Mouse (Mus musculus) 3T3-L1 (cell line): ENCODE data around the gene Smg9.
"Not testable (repeated sequence)": the region's sequence is repeated elsewhere in the genome, so short reads cannot be mapped to it uniquely, and the experiment has no call there.

ENCODE experiments used
- DNase-seq: peaks from one replicate; pipeline ENCODE4 v3.0.0-alpha.2; 2015; ENCODE audit warnings: low read depth, low spot score

Smg9 gene

DNA sequence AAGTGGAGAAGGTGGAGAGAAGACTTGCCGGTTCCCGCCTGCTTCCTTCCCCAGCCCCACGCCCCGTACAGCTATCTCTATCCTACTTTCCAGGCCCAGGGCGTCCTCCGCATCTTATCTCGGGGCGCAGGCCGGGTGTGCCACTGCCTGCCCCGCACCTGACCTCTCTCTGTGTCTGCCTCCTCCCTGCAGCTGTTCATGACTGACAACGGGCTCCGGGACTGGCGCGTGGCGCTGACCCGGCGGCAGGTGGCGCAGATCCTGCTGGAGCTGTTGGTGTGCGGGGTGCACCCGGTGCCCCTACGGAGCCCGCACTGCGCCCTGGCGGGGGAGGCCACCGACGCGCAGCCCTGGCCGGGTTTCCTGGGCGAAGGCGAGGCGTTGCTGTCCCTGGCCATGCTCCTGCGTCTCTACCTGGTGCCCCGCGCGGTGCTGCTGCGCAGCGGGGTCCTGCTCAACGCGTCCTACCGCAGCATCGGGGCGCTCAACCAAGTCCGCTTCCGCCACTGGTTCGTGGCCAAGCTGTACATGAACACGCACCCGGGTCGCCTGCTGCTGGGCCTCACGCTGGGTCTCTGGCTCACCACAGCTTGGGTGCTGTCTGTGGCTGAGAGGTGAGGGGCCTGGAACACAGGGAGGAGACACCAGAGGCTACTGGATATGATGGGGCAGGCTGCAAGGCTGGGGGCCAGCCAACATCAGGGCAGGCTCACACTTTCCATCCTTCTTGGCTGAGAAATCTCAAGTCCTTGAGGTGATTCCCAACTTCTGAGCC is 22.1 kb upstream of the Smg9 start:
- no peak for DNase-seq

GRCm38 (mm10) chr7:24378049-24378701 is 21.2 kb upstream of the Smg9 start:
- no peak for DNase-seq

DNA sequence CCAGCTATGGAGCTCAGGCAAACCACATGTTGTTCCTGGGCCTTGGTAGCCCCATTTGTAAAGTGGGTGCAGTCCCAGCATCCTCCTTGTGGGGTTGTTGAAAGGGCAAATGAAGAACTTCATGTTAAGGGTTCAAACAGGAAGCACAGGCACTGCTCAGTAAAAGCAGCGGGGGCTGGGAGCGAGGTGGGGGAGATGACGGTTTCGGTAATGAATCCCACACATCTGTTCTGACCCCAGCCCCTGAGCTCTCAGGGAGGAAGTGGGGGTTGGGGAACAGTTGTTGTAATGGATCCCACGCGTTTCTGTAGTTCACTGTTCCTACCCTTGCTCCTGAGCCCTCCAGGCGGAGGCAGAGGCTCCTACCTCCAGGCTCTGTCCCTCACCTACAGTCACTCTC is 19.5 kb upstream of the Smg9 start:
- no peak for DNase-seq

GRCm38 (mm10) chr7:24380370-24380769 is 19.0 kb upstream of the Smg9 start:
- DNase-seq = no peak

DNA sequence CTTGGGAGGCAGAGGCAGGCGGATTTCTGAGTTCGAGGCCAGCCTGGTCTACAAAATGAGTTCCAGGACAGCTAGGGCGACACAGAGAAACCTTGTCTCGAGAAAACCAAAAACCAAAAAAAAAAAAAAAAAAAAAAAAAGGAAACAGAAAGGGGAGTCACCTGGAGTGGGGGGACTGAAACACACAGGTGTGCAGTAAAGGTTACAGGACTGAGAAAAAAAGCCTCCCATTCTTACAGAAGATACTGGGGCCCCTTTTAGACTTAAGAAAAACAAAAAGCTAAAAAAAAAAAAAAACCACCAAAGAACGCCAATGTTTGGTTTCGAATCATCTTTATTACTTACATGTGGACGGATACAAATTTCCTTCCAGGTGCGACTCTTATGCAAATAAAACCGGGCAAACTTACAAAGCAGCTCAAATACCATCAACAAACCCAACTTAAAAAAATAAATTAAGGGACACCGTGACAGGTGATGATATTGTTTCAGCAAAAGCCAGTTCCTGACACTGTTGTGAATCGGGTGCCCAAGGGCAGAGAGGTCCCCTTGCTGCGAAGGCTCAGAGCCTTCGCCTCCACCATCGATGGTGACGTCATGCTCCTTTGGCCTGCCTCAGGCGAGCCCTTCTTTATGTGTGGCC is 16.6 kb upstream of the Smg9 start:
- no peak for DNase-seq

DNA sequence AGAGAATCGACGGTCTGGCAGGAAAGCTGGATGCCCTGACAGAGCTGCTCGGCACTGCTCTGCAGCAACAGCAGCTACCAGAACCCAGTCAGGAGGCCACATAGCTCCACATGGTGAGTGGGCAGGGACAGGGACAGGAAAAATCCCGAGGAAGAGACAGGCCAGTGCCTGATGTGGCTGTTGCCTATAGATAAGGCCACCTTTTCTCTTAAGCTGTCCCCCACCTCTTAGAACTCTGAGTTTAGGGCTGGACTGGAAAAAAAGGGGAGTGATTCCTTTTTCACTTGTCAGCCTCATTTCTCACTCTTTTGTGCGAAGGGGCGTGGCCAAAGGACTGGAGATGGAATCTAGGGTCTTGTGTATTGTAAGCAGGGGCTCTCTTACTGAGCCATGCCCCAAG is 15.3 kb upstream of the Smg9 start:
- DNase-seq = no peak

DNA sequence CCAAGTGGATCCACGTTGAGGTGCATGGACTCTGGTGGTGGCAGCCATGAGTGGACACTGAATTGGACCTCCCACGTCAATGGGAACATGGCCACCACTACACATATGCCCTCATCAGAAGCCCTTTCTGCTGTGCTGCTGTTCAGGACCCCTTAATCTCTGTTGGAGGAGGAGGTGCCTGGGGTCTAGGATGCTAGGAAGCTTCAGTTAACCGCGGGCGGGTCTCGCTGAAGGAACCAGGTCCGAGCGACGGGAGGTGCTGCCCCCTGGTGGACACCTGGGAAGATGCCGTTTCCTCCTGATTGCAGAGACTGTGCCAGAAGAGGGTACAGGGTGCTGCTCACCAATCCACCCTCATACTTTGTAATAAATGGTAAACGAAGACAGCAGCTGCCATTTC is 14.6 kb upstream of the Smg9 start:
- DNase-seq = peak; percentile 62

DNA sequence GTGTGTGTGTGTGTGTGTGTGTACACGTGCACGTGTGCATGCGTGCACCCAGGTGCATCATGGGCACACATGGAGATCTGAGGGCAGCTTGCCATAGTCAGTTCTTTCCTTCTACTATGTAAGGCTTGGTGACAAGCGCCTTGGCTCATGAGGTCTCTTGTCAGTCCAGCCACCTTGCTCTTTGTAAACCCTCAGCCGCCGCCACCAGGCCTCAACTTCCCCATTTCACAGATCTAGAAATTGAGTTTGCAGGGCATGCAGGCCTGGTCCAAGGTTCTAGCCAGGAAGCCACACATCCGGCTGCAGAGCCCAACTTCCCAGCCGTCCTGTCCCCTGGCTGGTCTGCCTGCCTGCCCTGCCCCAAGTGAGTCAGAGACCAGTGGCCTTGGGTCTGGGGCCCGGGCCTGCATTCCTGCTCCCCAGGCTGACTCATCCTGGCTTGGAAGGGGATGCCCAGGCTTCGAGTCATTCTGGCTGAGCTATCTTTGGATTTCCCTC is 12.3 kb upstream of the Smg9 start:
- peak; percentile 93 for DNase-seq

GRCm38 (mm10) chr7:24389516-24390187 is 9.8 kb upstream of the Smg9 start:
- no peak for DNase-seq

DNA sequence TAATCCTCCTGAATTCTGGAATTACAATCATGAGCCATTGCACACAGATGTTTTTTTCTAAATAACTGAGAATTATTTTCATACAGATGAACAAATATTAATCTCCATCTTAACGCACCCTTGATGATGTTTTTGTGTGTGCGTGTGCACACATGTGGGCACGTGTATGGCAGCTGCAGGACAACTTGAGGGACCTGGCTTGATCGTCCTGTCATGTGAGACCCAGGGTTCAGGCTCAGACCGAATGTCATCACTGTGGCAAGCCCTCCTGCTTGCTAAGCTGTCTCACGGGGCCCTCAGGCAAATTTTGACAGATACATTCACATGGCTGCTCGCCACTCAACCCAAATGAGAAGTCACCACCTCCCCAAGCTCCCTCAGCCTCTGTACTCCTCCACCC is 8.9 kb upstream of the Smg9 start:
- peak; percentile 45 for DNase-seq

- peak; percentile 61 for DNase-seq
Measured at GRCm38 (mm10) chr7:24391077-24391476, 8.3 kb upstream of the Smg9 start.

- DNase-seq = no peak
Measured at GRCm38 (mm10) chr7:24391687-24392086, 7.7 kb upstream of the Smg9 start.

DNA sequence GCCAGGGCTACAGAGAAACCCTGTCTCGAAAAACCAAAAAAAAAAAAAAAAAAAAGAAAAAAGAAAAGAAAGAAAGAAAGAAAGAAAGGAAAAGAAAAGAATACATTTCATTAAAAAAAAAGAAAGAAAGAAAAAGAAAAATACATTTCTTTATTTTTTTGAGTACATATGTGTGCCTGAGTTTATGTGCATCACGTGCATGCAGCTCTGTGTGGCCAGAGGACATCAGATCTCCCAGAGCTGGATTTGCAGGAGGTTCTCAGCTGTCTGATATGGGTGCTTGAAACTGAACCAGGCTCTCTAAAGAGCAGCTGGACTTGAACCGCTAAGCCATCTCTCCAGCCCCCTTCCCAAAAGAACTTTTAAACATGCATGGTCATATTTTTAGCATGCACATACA is 5.4 kb upstream of the Smg9 start:
- no peak for DNase-seq

DNA sequence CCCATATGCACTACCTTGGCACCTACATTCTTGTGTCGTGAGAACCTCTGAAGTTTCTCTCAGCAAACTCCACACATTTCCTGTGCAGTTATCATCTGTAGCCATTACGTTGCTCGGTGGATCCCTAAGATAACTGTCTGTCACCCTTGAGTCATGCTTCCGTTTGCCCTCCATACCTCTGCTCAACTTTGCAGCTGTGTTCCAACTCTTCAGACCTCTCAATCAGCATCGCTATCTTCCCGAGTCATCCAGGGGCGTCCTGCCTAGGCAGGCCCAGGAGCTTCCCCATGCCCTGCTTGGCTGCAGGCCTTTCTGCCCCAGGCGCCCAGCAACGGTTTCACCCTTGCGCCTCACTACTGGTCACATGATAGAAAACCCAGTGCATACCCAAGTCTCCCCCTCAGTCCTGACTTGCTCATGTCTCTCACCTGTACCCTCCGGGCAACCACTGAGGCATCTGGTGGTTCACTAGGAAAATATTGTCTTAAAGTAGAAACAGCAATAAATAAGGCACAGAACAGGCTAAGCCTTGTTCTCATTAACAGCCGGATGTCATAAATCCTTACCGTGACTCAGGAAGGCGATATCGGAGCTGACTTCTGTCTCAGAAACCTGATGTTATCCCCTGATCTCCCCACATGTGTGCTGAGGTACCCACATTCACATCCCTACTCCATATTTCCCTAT is 4.8 kb upstream of the Smg9 start:
- DNase-seq = no peak

GRCm38 (mm10) chr7:24396832-24397231 is 2.6 kb upstream of the Smg9 start:
- DNase-seq = no peak

GRCm38 (mm10) chr7:24398364-24398913 is 980 bp upstream of the Smg9 start:
- DNase-seq = no peak

DNA sequence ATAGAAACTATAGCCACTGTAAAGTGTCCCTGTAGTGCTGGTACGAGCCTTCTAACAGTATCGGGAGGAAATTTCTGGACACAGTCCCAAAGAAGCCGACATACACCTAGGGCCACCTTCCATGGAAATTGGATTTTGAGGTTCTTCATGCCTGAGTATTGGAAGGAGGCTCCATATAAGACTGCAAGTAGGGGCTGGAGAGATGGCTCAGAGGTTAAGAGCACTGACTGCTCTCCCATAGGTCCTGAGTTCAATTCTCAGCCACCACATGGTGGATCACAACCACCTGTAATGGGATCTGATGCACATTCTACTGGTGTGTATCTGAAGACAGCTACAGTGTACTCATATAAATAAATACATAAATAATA is 648 bp downstream of the Smg9 start:
- DNase-seq = no peak

DNA sequence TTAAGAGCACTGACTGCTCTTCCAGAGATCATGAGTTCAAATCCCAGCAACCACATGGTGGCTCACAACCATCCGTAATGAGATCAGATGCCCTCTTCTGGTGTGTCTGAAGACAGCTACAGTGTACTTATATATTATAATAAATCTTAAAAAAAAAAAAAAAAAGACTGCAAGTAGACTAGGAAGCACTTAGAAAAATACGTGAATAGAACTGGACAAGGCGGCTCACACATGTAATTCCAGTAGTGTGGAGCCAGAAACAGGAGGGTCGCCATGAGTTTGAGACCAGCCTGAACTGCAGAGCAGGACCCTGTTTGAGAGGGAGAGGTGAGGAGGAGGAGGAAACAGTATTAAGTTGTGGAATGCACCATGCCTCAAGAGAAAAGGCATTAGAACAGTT is 1.1 kb downstream of the Smg9 start:
- not testable (repeated sequence) for DNase-seq

DNA sequence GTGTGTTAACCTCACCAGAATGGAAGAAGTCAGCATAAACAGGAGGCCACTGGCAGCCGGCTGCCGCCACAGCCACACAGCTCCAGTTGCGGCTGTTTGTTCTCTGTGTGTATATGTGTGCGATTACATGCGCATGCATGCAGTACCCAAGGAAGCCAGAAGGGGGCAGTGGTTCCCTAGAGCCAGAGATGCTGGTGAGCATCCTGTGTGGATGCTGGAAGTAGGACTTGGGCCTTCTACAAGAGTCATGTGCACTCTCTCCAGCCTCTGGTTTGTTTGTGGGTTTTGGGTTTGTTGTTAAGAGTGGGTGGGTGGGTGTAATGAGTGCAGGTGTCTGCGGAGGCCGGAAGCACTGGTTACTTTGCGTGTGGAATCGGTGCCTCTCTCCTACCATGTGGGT is 3.4 kb downstream of the Smg9 start:
- DNase-seq = peak; percentile 14

GRCm38 (mm10) chr7:24405649-24406048 is 6.2 kb downstream of the Smg9 start:
- DNase-seq = no peak
